In the genomic region with DNA sequence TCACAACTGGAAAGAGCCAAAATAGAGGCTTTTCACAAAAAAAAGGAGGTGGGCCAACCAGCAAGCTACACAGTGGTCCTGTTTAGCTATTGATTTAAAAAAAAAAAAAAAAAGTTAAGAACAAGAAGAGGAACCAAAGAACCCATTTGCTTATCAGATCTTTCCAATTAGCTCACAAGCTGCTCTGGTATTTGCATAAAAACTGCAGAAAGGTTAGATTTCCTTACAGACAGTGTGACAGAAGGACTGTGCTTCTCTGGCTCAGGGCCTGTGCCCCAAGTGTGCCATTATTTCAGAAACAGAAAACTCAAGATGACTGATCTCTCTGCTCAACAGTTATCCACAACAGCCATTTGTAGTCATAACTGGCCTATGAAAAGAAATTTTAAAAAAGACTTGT, we compare ENCODE assay signal across 22 mouse cellular contexts.
"Had no signal": no experiment of that assay in that cellular context is flagged by ENCODE, and none has a peak within 500 bp of the region (broad histone marks: within the 10 kb centered on the region; RNA-seq: fewer than 3 reads in every experiment).

No protein-coding gene starts in this region.

- H3K9ac ChIP-seq: kidney, embryonic 15.5 days; limb, embryonic 12.5 days; limb, embryonic 15.5 days; liver, embryonic 14.5 days; liver, postnatal 0 days; lung, embryonic 14.5 days; midbrain, embryonic 15.5 days; neural tube, embryonic 12.5 days; neural tube, embryonic 15.5 days; stomach, embryonic 15.5 days had no signal

- H3K4me1 ChIP-seq: limb, embryonic 12.5 days; limb, embryonic 15.5 days; midbrain, embryonic 15.5 days; neural tube, embryonic 12.5 days; stomach, embryonic 15.5 days had no signal

- DNase-seq: kidney, adult 8-10 months; kidney, postnatal 10 days; kidney, postnatal 36 days; layer of hippocampus, postnatal 36 days; left cerebral cortex, postnatal 4 days; liver, postnatal 0 days; lung, embryonic 14.5 days; right cerebral cortex, adult 18-20 months; right cerebral cortex, postnatal 14 days; right cerebral cortex, postnatal 4 days; thymus, postnatal 25 days had no signal

- H3K27me3 ChIP-seq: kidney, embryonic 15.5 days; limb, embryonic 12.5 days; limb, embryonic 15.5 days; midbrain, embryonic 15.5 days; neural tube, embryonic 12.5 days; neural tube, embryonic 15.5 days; stomach, embryonic 15.5 days had no signal

- H3K4me2 ChIP-seq: kidney, embryonic 15.5 days; limb, embryonic 12.5 days; limb, embryonic 15.5 days; liver, embryonic 11.5 days; lung, embryonic 14.5 days; midbrain, embryonic 11.5 days; midbrain, embryonic 15.5 days; neural tube, embryonic 12.5 days; neural tube, embryonic 15.5 days; stomach, embryonic 15.5 days had no signal

- H3K36me3 ChIP-seq: kidney, embryonic 15.5 days; limb, embryonic 15.5 days; midbrain, embryonic 15.5 days; neural tube, embryonic 12.5 days; neural tube, embryonic 15.5 days; stomach, embryonic 15.5 days had no signal

- H3K9me3 ChIP-seq: kidney, embryonic 15.5 days; limb, embryonic 12.5 days; limb, embryonic 15.5 days; midbrain, embryonic 15.5 days; neural tube, embryonic 12.5 days; neural tube, embryonic 15.5 days; stomach, embryonic 15.5 days had no signal

- H3K27ac ChIP-seq: kidney, embryonic 15.5 days; limb, embryonic 12.5 days; limb, embryonic 15.5 days; liver, embryonic 14.5 days; midbrain, embryonic 15.5 days; neural tube, embryonic 12.5 days; neural tube, embryonic 15.5 days; stomach, embryonic 15.5 days had no signal

- H3K4me3 ChIP-seq: kidney, embryonic 15.5 days; limb, embryonic 12.5 days; limb, embryonic 15.5 days; midbrain, embryonic 15.5 days; neural tube, embryonic 12.5 days; neural tube, embryonic 15.5 days; stomach, embryonic 15.5 days had no signal

- ATAC-seq: liver, postnatal 0 days; lung, postnatal 0 days; midbrain, embryonic 15.5 days had no signal
